Mouse (Mus musculus): Measurements from ENCODE around the gene Wap.

Gene Wap

GRCm38 (mm10) chr11:6627731-6628130 lies 10.7 kb downstream of the Wap start:
- DNase-seq (ENCODE audit: low read depth, low spot score), result no peak

- DNase-seq (ENCODE audit: low read depth, low spot score), result no peak
These were observed 12.1 kb downstream of the Wap start for GRCm38 (mm10) chr11:6626388-6626772.

DNA sequence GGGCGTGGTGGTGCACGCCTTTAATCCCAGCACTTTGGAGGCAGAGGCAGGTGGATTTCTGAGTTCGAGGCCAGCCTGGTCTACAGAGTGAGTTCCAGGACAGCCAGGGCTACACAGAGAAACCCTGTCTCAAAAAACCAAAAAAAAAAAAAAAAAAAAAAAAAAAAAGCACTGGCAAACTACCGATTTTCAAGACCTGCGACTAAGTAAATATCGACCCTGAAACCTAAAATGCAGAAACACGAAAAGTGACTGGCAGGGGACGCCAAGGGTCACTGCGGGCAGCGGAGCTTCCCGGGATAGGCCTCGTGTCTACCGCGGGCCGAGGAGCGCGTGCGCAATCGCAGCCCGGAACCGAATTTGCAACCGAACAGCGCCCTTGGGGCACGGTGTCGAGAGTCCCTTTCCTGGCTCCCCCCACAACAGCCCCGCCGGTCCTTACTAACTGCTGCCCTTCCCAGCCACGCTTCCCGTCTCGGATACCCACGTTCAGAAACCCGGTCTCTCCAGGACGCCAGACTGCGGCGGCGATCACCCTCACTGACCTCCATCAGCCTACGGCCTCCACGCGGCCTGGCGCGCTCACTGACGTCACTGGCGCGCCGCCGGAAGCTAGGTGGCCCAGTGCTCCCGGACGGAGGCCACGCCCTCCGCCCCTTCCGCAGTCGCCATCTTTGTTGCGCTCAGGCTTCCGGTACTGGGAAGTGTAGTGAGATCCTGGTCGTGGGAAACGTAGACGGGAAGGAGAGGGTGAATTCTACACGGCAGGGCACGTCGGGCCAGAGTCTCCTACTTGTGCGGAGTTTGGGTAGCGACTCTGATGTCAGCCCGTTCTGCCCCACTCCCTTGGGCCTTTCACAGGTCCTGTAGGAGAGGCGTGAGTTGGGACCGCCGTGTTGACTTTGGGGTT lies 12.7 kb downstream of the Wap start, which contains the start of gene Tbrg4:
Tbrg4 (minus strand) TSS at position 590 of the 910 bp plus-strand sequence.
- peak; percentile 98 for DNase-seq (ENCODE audit: low read depth, low spot score)

GRCm38 (mm10) chr11:6624619-6625382 lies 13.6 kb downstream of the Wap start:
- DNase-seq (ENCODE audit: low read depth, low spot score), result no peak

DNA sequence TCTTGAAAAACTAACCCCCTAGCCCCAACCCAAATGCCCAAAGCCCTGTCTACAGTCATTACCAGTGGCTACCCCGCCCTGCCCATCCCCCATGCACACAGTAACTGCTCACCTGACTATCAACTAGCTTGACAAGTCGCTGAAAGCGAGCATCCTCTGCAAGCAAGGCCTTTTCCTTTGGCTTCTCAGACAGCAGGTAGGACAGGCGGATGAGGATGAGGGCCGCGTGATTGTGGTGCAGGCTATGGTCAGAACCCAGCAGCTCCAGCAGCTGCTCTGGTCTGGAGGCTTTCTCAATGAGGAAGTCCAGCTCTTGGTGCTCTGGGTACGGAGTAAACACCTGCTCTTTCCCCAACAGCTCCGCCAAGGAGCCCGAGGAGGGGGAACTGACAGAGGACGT lies 14.7 kb downstream of the Wap start:
- no peak for DNase-seq (ENCODE audit: low read depth, low spot score)

- DNase-seq (ENCODE audit: low read depth, low spot score), result no peak
These were observed 22.9 kb downstream of the Wap start for GRCm38 (mm10) chr11:6615250-6616205.

DNA sequence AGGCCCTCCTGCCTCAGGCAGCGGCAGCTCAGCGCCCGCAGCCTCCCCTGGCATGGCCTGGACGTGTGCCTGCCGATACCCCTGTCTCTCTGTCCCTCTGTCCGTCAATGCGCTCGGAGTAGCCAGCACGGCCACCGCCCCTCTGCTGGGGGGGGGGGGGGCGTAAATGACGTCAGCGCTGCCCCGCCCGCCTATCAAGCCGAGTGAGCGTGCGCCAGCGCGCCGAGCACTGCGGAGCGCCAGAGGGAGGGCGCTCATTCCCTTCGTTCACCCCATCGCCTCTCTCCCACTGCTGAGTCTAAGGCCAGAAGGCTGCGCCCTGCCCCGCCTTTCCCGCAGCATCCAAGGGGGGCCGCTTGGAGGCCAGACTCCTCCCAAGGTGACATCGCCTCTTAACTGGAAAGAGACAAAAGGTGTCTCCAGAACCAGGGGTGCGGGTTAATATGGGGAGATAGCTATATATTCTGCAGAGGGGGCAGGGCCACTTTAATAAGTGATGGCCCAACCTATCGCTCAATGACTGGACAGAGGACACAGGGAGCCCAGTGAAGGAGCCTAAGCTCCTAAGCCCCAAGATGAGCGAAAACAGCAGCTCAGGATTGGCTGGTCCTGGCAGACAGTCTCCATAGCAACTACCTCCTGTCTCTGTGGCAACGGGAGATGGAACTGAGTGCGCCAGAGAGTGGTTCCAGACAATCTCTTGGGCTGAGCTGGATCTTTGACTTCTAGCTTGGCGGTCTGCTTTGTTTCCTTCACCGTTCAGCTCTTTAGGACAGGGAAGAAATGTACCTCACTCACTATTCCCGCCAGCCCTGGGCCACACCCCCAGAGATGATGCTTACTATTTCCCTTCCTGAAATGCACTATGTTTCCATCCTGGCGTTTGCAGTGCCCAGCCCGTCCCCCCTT lies 32.7 kb downstream of the Wap start, which contains the start of gene Nacad:
Nacad (minus strand) TSS at position 563 of the 909 bp plus-strand sequence.
- peak; percentile 98 for DNase-seq (ENCODE audit: low read depth, low spot score)

DNA sequence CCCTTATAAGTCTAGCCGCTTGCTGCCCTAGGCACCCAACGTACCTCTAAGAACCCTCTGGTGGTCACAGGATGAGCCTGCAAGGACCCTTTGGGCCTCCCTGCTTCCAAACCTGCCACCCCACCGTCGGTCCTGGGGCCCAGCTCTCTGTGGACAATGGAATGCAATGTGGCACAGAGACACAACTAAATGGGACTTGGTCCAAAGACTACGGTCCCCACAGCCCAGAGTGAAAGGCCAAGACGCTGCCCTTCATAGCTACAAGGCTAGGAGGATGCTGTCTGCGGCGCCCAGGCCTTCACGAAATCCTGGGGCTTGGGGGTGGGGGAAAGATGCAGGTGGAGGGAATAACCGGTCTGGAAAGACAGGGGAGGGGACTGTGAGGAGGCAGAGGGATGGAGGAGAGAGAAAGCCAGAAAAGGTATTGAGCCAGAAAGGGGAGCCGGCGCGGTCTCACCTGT lies 33.4 kb downstream of the Wap start:
- peak; percentile 73 for DNase-seq (ENCODE audit: low read depth, low spot score)

GRCm38 (mm10) chr11:6604604-6604936 lies 33.9 kb downstream of the Wap start:
- DNase-seq (ENCODE audit: low read depth, low spot score), result peak; percentile 17

DNA sequence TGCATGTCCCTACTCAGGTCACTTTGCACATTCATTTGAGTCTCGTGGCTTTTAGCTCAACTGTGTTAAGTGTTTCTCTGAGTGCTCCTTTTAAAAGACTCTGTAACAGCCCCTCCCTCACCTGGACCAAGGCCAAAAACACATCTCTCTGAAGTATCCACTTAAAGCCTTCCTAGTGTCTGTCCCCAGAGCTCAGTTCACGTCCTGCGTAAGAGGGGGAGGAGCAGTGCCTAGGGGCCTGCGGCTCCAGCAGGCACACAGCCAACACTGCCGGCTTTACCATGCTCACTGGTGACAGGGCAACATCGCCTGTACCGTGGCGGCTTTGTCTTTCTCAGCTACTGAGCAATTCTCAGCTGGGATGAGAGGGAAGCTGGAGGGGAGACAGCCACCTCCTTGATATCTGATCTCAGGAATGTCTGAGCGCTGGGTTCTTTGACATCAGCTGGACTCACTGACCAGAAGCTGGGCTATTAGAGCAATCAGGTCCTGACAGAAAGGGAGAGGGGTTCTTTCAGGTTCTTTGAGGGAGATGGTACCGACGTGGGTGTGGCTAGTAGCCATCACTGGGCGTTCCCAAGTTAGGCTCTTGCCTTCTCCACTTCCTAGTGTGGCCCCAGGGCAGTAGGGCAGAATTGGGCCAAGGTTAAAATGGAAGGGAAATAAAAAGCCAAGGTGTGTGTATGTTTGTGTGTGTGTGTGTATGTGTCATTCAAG lies 34.4 kb downstream of the Wap start:
- DNase-seq (ENCODE audit: low read depth, low spot score), result peak; percentile 90

DNA sequence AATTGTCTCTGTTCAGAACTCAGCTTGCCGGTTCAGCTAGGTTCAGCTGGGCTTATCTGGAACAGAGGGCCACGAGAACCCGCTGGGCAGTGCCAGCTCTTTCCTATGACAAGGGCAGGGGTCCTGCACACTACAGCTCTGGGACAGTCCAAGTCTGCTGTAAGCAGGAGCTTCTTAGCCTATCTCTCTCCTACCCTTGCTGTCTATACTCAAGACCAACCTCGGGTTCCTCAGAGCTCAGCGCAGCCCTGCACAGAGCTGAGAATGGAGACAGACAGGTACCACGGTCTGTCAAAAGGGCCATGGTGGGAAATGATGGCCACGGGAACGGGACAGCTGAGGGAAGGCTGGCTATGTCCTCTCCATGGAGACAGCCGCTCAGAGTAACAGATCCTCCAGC lies 35.2 kb downstream of the Wap start:
- DNase-seq (ENCODE audit: low read depth, low spot score), result no peak

GRCm38 (mm10) chr11:6602662-6603061 lies 35.8 kb downstream of the Wap start:
- no peak for DNase-seq (ENCODE audit: low read depth, low spot score)

GRCm38 (mm10) chr11:6601649-6602480 lies 36.6 kb downstream of the Wap start:
- DNase-seq (ENCODE audit: low read depth, low spot score), result peak; percentile 36

GRCm38 (mm10) chr11:6600284-6600944 lies 38.0 kb downstream of the Wap start:
- peak; percentile 27 for DNase-seq (ENCODE audit: low read depth, low spot score)

DNA sequence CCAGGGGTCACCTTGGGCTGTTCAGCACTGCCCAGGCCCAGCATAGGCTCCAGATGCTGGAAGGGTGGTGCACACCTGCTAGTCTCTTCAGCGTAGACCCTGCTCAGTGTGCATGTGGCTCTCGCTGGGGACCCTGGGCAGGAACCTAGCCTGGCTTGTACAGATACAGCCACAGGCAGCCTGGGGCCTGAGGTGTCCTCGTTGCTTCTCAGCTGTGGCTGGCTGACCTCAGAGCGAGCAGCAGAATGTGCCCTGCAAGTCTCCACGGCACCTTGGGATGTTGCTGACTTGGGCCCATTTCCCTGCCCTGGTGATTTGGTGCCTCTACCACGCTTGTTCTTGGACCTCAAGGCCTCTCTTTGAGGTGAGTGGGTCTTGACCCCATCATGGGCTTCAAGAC lies 38.6 kb downstream of the Wap start:
- DNase-seq (ENCODE audit: low read depth, low spot score), result peak; percentile 29

DNA sequence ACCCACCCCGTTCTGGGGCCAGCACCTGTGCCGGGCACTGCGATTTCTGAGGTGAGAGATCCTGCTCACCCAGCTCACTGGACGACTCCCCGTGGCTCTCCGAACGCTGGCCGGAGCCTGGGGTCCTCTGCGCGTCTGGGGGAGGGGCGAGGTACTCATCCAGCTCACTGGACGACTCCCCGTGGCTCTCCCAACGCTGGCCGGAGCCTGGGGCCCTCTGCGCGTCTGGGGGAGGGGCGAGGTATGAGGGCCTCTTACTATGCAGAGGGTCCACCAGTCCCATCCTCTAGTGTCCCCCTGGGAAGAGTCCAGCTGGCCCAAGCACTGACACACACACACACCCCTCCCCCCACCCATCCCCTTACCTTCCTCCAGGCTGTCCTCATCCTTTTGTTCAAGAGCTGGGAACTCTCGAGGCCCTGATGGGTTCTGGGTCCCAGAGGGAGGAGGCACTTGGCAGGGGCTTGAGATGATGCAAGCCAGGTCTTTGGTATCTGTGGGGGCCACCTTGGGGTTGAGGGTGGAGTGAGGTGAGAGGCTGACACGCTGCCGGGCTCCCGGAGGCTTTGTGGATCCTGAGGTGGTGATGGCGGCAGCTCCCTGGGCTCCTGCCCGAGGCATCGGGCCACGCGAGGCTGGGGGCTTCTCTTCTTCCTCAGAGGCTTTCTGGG lies 39.3 kb downstream of the Wap start:
- DNase-seq (ENCODE audit: low read depth, low spot score), result peak; percentile 39

DNA sequence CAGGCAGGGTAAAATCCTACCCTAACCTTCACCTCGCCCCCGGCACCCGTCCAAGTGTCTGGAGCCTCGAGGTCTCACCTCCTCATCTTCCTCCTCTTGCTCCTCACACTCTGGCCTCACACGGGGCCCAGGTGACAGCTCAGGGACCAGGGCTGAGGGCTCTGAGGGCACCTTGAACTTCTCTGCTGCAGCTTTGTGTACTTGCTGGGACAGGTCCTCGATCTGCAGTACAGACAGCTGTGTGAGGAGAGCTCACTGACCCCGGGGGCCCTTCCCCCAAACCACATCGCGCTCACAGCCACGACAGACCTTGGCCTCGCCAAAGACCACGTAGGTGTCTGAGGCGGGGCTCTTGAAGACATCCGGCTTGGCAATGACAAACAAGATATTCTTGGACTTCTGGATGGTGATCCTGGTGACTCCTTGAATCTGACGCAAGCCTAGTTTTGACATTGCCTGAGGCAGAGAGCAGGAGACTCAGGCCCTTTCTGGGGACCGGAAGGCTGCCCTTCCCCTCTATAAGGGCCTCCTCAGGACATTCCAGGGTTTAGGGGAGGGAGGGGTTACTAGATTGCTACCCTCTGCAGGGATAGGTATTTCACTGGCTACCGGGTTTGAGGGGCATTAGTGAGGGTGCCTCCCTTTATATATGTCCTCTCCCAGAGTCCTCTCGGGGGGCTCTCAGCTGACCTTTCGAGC lies 40.1 kb downstream of the Wap start:
- DNase-seq (ENCODE audit: low read depth, low spot score), result peak; percentile 47
